Mouse (Mus musculus) brain, embryonic 14.5 days (tissue): ENCODE data around the gene Daam1.

Experiments
- CTCF ChIP-seq: fragments of 200-500 bp; IDR thresholded peaks from 2 replicates; pipeline ENCODE4 v1.5.1; 2012; ENCODE audit warnings: inconsistent platforms, mild to moderate bottlenecking, moderate library complexity, borderline replicate concordance; ENCODE audit not compliant: insufficient read depth, insufficient read length; ENCODE audit errors: extremely low read depth
- POLR2A ChIP-seq: fragments of 200-500 bp; IDR thresholded peaks from 2 replicates; pipeline ENCODE4 v1.6.1; 2012; ENCODE audit warnings: mild to moderate bottlenecking, inconsistent platforms, borderline replicate concordance; ENCODE audit not compliant: poor library complexity, insufficient read depth, insufficient read length, severe bottlenecking; ENCODE audit errors: extremely low read depth

DNA sequence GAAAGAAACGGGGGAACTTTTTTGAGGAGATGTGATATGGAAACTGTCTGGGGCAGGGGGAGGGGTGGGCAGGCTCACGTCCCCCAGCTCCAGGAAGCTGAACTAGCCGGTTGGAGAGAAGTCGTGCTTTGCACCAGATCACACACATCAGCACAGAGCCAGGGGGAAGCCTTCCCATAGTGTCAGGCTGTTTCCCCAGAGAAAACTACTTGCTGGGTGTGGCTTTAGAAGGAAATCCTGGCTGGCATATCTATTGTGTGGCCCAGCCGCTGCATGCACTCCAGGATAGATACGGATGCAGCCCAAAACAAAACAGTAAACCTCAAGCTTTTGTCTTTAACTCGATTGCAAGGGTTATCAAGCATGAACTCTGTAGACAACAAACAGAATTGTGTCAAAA is 49.7 kb upstream of the Daam1 start:
- TF ChIP-seq POLR2A (no peak), CTCF (no peak)
